Mouse (Mus musculus): ENCODE measurements around the gene C2cd6. TPM values are rescaled to one million over a fixed set of nuclear protein-coding genes. Genes with fewer than 3 reads are reported as not detected.

C2cd6 gene
- total and polyA plus RNA-seq, 3 experiments, result not detected

DNA sequence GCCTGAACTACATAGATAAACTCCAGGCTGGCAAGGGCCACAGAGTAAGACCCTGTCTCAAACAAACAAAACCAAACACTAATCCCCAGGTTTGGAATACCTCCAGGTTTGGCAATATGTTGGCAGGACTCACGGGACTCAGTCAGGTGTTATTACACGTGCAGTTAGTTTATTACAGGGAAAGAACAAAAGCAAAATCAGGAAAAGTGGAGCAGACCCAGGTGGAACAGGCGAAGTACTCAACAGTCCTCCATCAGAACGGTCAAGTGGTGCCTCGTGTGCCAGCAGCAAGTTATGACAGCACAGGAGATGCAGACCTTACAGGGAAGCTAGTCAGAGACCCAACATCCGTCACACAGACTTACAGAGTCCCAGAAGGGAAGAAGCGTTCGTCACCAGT is 15.8 kb upstream of the C2cd6 start:
- Histone ChIP-seq H3K27me3 (ENCODE audit: insufficient read depth, low read length) (no peaks in the 10 kb centered on the region), H3K4me1 (ENCODE audit: insufficient read depth, low read depth, low read length) (no peaks in the 10 kb centered on the region), H3K36me3 (replicated peaks) (peaks cover 38% of the 10 kb centered on the region), H3K9me3 (replicated peaks) (no peaks in the 10 kb centered on the region), H3K4me3 (ENCODE audit: low read depth, low read length) (no peak overlapping the region)
- DNase-seq (ENCODE audit: low spot score) (no peak), ATAC-seq (ENCODE audit: extremely low read depth, insufficient number of reproducible peaks, low FRiP score, poor library complexity, severe bottlenecking) (no peak)
- TF ChIP-seq GATA1 (IDR thresholded peaks at IDR 0.05; ENCODE audit: borderline replicate concordance, low read length), result no peak

DNA sequence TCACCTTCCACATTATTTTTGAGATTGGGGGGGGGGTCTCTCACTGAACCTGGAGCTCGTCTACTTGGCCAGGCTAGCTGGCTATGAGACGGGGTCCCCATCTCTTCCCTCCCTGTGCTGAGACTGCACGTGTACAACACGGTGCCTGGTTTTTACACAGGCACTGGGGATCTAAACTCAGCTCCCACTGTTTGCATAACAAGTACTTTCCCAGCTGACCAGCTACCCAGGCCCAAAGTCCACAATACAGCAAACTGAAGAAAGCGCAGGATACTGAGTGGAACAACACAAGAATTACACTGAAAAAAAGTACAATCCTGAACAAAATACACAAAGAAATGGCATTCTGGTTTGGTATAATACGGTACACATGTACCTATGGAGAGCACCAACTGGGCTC is 7.4 kb upstream of the C2cd6 start:
- Histone ChIP-seq H3K36me3 (replicated peaks) (peaks cover 5% of the 10 kb centered on the region), H3K9me3 (replicated peaks) (no peaks in the 10 kb centered on the region), H3K27me3 (ENCODE audit: insufficient read depth, low read length) (peaks cover 2% of the 10 kb centered on the region; the same call in 1 of the 2 replicates), H3K4me3 (ENCODE audit: low read depth, low read length) (no peak overlapping the region), H3K4me1 (ENCODE audit: insufficient read depth, low read depth, low read length) (no peaks in the 10 kb centered on the region)
- no peak for TF ChIP-seq POLR2AphosphoS5 (IDR thresholded peaks at IDR 0.05; ENCODE audit: insufficient replicate concordance, low read depth, low read length)
- TF ChIP-seq CTCF (IDR thresholded peaks at IDR 0.05; ENCODE audit: low read depth, low read length), result no peak
- TF ChIP-seq TAL1 (conservative IDR thresholded peaks at IDR 0.05; ENCODE audit: low read depth, low read length), result no peak
- no peak for TF ChIP-seq GATA2 (IDR thresholded peaks at IDR 0.05; ENCODE audit: borderline replicate concordance, low read depth, low read length)
- no peak for ATAC-seq (ENCODE audit: extremely low read depth, insufficient number of reproducible peaks, low FRiP score, poor library complexity, severe bottlenecking)
- DNase-seq (ENCODE audit: low spot score), result no peak

DNA sequence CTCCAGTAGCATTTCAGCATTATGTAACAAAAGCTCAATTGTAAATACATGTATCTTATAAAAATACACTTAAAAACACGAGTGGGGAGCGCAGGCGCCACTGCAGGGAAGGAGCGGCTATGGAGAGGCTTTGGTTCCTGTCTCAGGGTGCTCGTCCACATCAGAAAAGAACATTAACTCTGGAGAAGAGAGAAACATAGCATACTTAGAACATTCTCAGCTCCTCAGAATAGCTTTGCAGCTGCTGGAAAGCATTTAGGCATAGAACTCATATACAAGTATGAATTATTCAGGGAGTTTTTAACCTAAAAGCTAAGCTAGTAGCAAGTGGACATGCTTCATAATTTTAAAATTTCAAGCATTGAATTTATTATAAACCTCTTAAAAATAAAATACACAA is 6.3 kb upstream of the C2cd6 start:
- no peak for TF ChIP-seq GATA1 (IDR thresholded peaks at IDR 0.05; ENCODE audit: borderline replicate concordance, low read length)
- TF ChIP-seq CTCF (IDR thresholded peaks at IDR 0.05; ENCODE audit: low read depth, low read length), result no peak
- TF ChIP-seq GATA2 (IDR thresholded peaks at IDR 0.05; ENCODE audit: borderline replicate concordance, low read depth, low read length), result no peak
- no peak for TF ChIP-seq POLR2AphosphoS5 (IDR thresholded peaks at IDR 0.05; ENCODE audit: insufficient replicate concordance, low read depth, low read length)
- no peak for TF ChIP-seq TAL1 (conservative IDR thresholded peaks at IDR 0.05; ENCODE audit: low read depth, low read length)
- no peak for ATAC-seq (ENCODE audit: extremely low read depth, insufficient number of reproducible peaks, low FRiP score, poor library complexity, severe bottlenecking)
- Histone ChIP-seq H3K4me1 (ENCODE audit: insufficient read depth, low read depth, low read length) (no peaks in the 10 kb centered on the region), H3K9me3 (replicated peaks) (no peaks in the 10 kb centered on the region), H3K36me3 (replicated peaks) (peaks cover 5% of the 10 kb centered on the region), H3K27me3 (ENCODE audit: insufficient read depth, low read length) (peaks cover 5% of the 10 kb centered on the region), H3K4me3 (ENCODE audit: low read depth, low read length) (no peak overlapping the region)
- DNase-seq (ENCODE audit: low spot score), result no peak

DNA sequence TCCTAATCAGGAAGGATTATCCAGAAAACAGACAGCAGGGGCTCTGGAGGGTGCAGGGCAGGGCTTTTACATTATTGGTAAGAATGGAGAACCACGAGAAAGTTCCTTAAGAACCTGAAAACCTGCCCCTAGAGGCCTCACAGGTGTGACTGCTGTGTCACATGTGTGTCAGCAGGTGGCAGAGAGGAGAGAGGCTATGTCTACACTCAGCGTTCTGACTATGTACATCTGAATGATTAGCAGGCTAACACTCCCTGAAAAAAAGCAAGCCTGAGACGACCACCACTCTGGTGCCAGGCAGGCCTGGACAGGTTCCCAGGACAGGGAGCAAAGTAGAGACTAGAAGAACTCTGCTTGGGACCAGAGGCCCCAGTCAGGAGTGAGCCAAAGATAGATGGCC is 23.8 kb downstream of the C2cd6 start:
- DNase-seq (ENCODE audit: low spot score) (no peak), ATAC-seq (ENCODE audit: extremely low read depth, insufficient number of reproducible peaks, low FRiP score, poor library complexity, severe bottlenecking) (no peak)
- TF ChIP-seq CTCF (IDR thresholded peaks at IDR 0.05; ENCODE audit: low read depth, low read length), result no peak
- no peak for TF ChIP-seq TAL1 (conservative IDR thresholded peaks at IDR 0.05; ENCODE audit: low read depth, low read length)
- no peak for TF ChIP-seq GATA2 (IDR thresholded peaks at IDR 0.05; ENCODE audit: borderline replicate concordance, low read depth, low read length)
- no peak for TF ChIP-seq GATA1 (IDR thresholded peaks at IDR 0.05; ENCODE audit: borderline replicate concordance, low read length)
- TF ChIP-seq POLR2AphosphoS5 (IDR thresholded peaks at IDR 0.05; ENCODE audit: insufficient replicate concordance, low read depth, low read length), result no peak
- H3K4me3 ChIP-seq (ENCODE audit: low read depth, low read length), result no peak overlapping the region
- H3K27me3 ChIP-seq (ENCODE audit: insufficient read depth, low read length), result peaks cover 20% of the 10 kb centered on the region
- peaks cover 6% of the 10 kb centered on the region for H3K4me1 ChIP-seq (ENCODE audit: insufficient read depth, low read depth, low read length)
- H3K36me3 ChIP-seq (replicated peaks), result no peaks in the 10 kb centered on the region
- no peaks in the 10 kb centered on the region for H3K9me3 ChIP-seq (replicated peaks)

DNA sequence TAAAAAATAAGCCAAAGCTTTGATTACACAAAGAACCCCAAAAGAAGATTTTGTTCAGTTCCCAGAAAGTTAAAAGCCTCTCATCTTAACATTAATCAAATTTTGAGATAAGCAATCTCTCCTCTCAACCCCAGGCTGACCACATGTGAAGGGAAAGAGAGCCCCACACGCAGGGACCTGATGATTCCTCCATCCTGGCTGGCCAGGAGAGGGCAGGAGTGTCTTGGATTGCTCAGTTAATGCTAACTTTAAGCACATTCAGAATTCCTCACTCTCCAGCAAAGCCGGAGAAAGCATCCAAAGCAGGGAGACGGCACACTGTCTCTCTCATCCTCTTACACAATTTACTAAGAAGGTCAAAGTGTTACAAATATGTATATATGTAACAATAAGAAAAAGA is 26.7 kb downstream of the C2cd6 start:
- Histone ChIP-seq H3K9me3 (replicated peaks) (no peaks in the 10 kb centered on the region), H3K36me3 (replicated peaks) (no peaks in the 10 kb centered on the region), H3K4me3 (ENCODE audit: low read depth, low read length) (no peak overlapping the region), H3K4me1 (ENCODE audit: insufficient read depth, low read depth, low read length) (peaks cover 2% of the 10 kb centered on the region), H3K27me3 (ENCODE audit: insufficient read depth, low read length) (peaks cover 15% of the 10 kb centered on the region)
- no peak for TF ChIP-seq CTCF (IDR thresholded peaks at IDR 0.05; ENCODE audit: low read depth, low read length)
- no peak for TF ChIP-seq GATA1 (IDR thresholded peaks at IDR 0.05; ENCODE audit: borderline replicate concordance, low read length)
- DNase-seq (ENCODE audit: low spot score) (no peak), ATAC-seq (ENCODE audit: extremely low read depth, insufficient number of reproducible peaks, low FRiP score, poor library complexity, severe bottlenecking) (no peak)

DNA sequence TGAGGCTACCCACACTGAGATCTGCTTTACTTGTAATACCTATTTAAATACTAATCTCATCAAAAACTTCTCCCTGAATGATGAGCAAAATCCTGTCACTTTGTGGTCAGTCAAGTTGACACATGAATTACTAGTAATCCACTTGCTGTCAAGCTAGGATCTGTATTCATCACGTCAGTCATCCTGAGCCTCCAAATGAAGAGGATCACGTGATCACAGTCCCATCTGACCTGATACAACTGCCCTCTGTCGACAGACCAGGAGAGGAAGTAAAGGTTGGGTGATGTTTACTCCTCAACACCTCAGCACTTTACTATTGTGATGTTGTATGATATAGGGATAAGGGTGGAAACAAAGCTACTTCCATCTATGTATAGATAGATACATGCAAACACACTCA is 31.0 kb downstream of the C2cd6 start:
- Histone ChIP-seq H3K4me3 (ENCODE audit: low read depth, low read length) (no peak overlapping the region), H3K27me3 (ENCODE audit: insufficient read depth, low read length) (peaks cover 13% of the 10 kb centered on the region), H3K4me1 (ENCODE audit: insufficient read depth, low read depth, low read length) (no peaks in the 10 kb centered on the region), H3K36me3 (replicated peaks) (no peaks in the 10 kb centered on the region), H3K9me3 (replicated peaks) (no peaks in the 10 kb centered on the region)
- no peak for ATAC-seq (ENCODE audit: extremely low read depth, insufficient number of reproducible peaks, low FRiP score, poor library complexity, severe bottlenecking)
- no peak for DNase-seq (ENCODE audit: low spot score)
- TF ChIP-seq GATA1 (IDR thresholded peaks at IDR 0.05; ENCODE audit: borderline replicate concordance, low read length) (no peak), GATA2 (IDR thresholded peaks at IDR 0.05; ENCODE audit: borderline replicate concordance, low read depth, low read length) (no peak), POLR2AphosphoS5 (IDR thresholded peaks at IDR 0.05; ENCODE audit: insufficient replicate concordance, low read depth, low read length) (no peak), TAL1 (conservative IDR thresholded peaks at IDR 0.05; ENCODE audit: low read depth, low read length) (no peak), CTCF (IDR thresholded peaks at IDR 0.05; ENCODE audit: low read depth, low read length) (no peak)

DNA sequence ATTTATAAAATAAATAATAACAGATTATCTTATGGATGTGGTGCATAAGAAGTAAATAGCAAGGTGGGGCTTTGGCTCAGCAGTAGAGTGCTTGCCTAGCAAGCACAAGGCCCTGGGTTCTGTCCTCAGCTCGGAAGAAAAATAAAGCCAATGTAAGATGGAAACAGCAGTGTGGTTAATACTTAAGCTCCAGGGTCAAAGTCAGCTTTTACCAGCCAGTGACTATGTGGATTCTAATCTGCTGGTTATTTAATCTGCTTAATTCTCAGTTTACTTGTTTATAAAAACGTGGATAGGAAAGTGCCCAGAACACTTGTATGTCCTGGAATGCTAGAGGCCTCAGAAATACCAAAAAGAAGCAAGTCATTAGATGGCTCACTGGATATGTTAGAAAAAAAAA is 37.7 kb downstream of the C2cd6 start:
- no peaks in the 10 kb centered on the region for H3K4me1 ChIP-seq (ENCODE audit: insufficient read depth, low read depth, low read length)
- peaks cover 14% of the 10 kb centered on the region; the same call in 1 of the 2 replicates for H3K27me3 ChIP-seq (ENCODE audit: insufficient read depth, low read length)
- no peaks in the 10 kb centered on the region for H3K9me3 ChIP-seq (replicated peaks)
- no peak overlapping the region for H3K4me3 ChIP-seq (ENCODE audit: low read depth, low read length)
- no peak for DNase-seq (ENCODE audit: low spot score)
- no peaks in the 10 kb centered on the region for H3K36me3 ChIP-seq (replicated peaks)
- TF ChIP-seq GATA1 (IDR thresholded peaks at IDR 0.05; ENCODE audit: borderline replicate concordance, low read length), result no peak
- TF ChIP-seq TAL1 (conservative IDR thresholded peaks at IDR 0.05; ENCODE audit: low read depth, low read length), result no peak
- no peak for TF ChIP-seq CTCF (IDR thresholded peaks at IDR 0.05; ENCODE audit: low read depth, low read length)
- ATAC-seq (ENCODE audit: extremely low read depth, insufficient number of reproducible peaks, low FRiP score, poor library complexity, severe bottlenecking), result no peak

Data from G1E (cell line).